Mouse (Mus musculus): ENCODE results near the gene Manf.

DNA sequence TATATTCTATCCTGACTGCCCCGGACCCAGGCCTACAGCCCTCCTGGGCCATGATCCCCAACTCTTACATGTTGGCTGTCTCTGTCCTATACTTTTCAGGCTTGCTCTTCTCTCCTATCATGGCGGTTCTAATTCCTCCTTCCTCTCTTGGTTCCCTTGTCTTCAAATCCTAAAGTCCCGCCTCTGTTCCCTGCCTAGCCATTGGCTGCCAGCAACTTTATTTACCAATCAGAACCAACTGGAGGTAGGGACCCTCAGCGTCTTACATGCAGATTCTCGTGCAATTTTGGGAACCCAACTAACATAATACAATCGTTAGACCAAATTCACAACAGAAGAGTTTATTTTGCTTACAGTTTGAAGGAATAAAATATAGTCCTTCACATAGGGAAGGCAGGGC lies 49.0 kb downstream of the Manf start:
- TF ChIP-seq CTCF (IDR thresholded peaks at IDR 0.05; ENCODE audit: control insufficient read depth, insufficient read depth, insufficient replicate concordance, low read depth, low read length): no peak
- no peak for TF ChIP-seq POLR2A (IDR thresholded peaks at IDR 0.05; ENCODE audit: control insufficient read depth, low read depth, low read length)
